In the genomic region with DNA sequence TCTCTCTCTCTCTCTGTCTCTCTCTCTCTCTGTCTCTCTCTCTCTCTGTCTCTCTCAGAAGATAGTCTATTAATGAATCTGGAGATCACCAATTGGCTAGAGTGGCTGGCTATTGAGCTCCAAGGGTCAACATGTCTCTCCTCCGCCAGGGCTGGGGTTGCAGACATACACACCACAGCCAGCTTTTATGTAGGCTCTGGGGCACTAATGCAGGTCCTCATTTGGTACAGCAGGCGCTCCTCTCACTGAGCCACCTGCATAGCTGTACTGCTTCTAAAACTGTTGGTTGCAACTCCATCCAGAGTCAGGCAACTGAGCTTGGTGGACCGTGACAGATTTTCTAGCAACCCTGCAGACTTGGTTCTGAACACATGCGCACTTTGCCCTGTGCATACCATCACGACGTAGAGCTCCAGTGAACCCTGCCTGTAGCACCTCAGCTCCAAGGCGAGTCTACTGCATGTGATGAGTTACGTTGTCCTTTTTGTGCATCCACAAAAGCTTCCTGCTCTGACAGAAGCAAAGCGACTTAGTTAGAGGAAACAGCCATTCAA, we compare ENCODE assay signal across 28 mouse cellular contexts. TPM values are rescaled to one million over a fixed set of nuclear protein-coding genes. Genes with fewer than 3 reads are reported as not detected.
DNase-seq lines count a peak whose midpoint lies in the region; ATAC-seq and TF ChIP-seq lines count a peak whose summit lies in the region.
"Had no signal": no experiment of that assay in that cellular context is flagged by ENCODE, and none has a peak within 500 bp of the region (broad histone marks: within the 10 kb centered on the region; RNA-seq: fewer than 3 reads in every experiment).

No protein-coding gene starts in this region.

- H3K27me3 ChIP-seq in kidney, embryonic 15.5 days, result no peaks in the 10 kb centered on the region
- no peaks in the 10 kb centered on the region for H3K27me3 ChIP-seq in liver, postnatal 0 days (ENCODE audit: insufficient read depth, low read length)
- H3K27me3 ChIP-seq: embryonic facial prominence, embryonic 15.5 days; forebrain, embryonic 13.5 days; hindbrain, embryonic 12.5 days; liver, embryonic 12.5 days; neural tube, embryonic 12.5 days had no signal

- DNase-seq in A20 (ENCODE audit: low read depth, low spot score), result peak; percentile 68
- DNase-seq in kidney, adult 18-20 months, result peak; percentile 58
- peak; percentile 67 to 82 for DNase-seq in kidney, postnatal 25 days
- DNase-seq in liver, postnatal 0 days, result no peak
- DNase-seq in left cerebral cortex, postnatal 36 days (ENCODE audit: low spot score in 2 of 2), result no peak
- DNase-seq: adrenal gland, adult 8-10 months; cerebellum, adult 8-10 months; cerebellum, postnatal 25 days; gastrocnemius, postnatal 14 days; heart, postnatal 36 days; left cerebral cortex, postnatal 4 days; lung, adult 18-20 months; lung, postnatal 10 days had no signal

- intact Hi-C loops in left cerebral cortex, postnatal 36 days (cut with DNase I), result no loop called here

- H3K4me2 ChIP-seq in kidney, embryonic 15.5 days, result no peak overlapping the region
- H3K4me2 ChIP-seq in liver, postnatal 0 days (ENCODE audit: low read depth, low read length), result no peak overlapping the region
- H3K4me2 ChIP-seq: embryonic facial prominence, embryonic 15.5 days; forebrain, embryonic 13.5 days; heart, embryonic 11.5 days; hindbrain, embryonic 12.5 days; liver, embryonic 12.5 days; midbrain, embryonic 11.5 days; neural tube, embryonic 12.5 days had no signal

- H3K36me3 ChIP-seq in kidney, embryonic 15.5 days, result no peaks in the 10 kb centered on the region
- H3K36me3 ChIP-seq in liver, postnatal 0 days (replicated peaks; ENCODE audit: insufficient read depth, low read length), result no peaks in the 10 kb centered on the region
- H3K36me3 ChIP-seq: embryonic facial prominence, embryonic 10.5 days; embryonic facial prominence, embryonic 15.5 days; hindbrain, embryonic 12.5 days; liver, embryonic 12.5 days; neural tube, embryonic 12.5 days had no signal

- WGBS in kidney, embryonic 15.5 days, result 58% methylated on average over 9 of the region's 9 CpGs
- 67% methylated on average over 9 of the region's 9 CpGs for WGBS in liver, postnatal 0 days (ENCODE audit: insufficient replicate concordance)

- TF ChIP-seq CTCF in liver, postnatal 0 days (IDR thresholded peaks at IDR 0.05; ENCODE audit: low read depth), result no peak

- no peak for TF ChIP-seq EP300 in liver, postnatal 0 days (IDR thresholded peaks at IDR 0.05; ENCODE audit: low read depth)

- H3K4me3 ChIP-seq in kidney, embryonic 15.5 days (replicated peaks), result no peak overlapping the region
- H3K4me3 ChIP-seq in liver, postnatal 0 days (ENCODE audit: low read depth, low read length), result no peak overlapping the region
- H3K4me3 ChIP-seq: embryonic facial prominence, embryonic 10.5 days; embryonic facial prominence, embryonic 15.5 days; forebrain, embryonic 13.5 days; hindbrain, embryonic 12.5 days; liver, embryonic 12.5 days; myocyte; neural tube, embryonic 12.5 days had no signal

- peaks cover 28% of the 10 kb centered on the region for H3K4me1 ChIP-seq in kidney, embryonic 15.5 days
- no peaks in the 10 kb centered on the region for H3K4me1 ChIP-seq in liver, postnatal 0 days (ENCODE audit: insufficient read depth)
- H3K4me1 ChIP-seq: forebrain, embryonic 13.5 days; liver, embryonic 12.5 days; neural tube, embryonic 12.5 days had no signal

- peak; percentile 83 for ATAC-seq in kidney, embryonic 15.5 days (replicated peaks; ENCODE audit: low FRiP score)
- ATAC-seq in erythroblast, adult 5-6 weeks (replicated peaks; ENCODE audit: low FRiP score, poor library complexity, severe bottlenecking), result no peak
- no peak for ATAC-seq in liver, postnatal 0 days
- ATAC-seq: forebrain, embryonic 13.5 days; intestine, postnatal 0 days; liver, embryonic 12.5 days had no signal

- H3K9ac ChIP-seq in kidney, embryonic 15.5 days, result no peak overlapping the region
- H3K9ac ChIP-seq in liver, postnatal 0 days (replicated peaks), result no peak overlapping the region
- H3K9ac ChIP-seq: embryonic facial prominence, embryonic 15.5 days; forebrain, embryonic 13.5 days; hindbrain, embryonic 12.5 days; liver, embryonic 12.5 days; neural tube, embryonic 12.5 days had no signal

- H3K27ac ChIP-seq in kidney, embryonic 15.5 days, result no peak overlapping the region
- no peak overlapping the region for H3K27ac ChIP-seq in liver, postnatal 0 days (ENCODE audit: low read depth)
- H3K27ac ChIP-seq: embryonic facial prominence, embryonic 10.5 days; embryonic facial prominence, embryonic 15.5 days; forebrain, embryonic 13.5 days; hindbrain, embryonic 12.5 days; liver, embryonic 12.5 days; neural tube, embryonic 12.5 days had no signal

- no peaks in the 10 kb centered on the region for H3K9me3 ChIP-seq in kidney, embryonic 15.5 days (replicated peaks)
- H3K9me3 ChIP-seq in liver, postnatal 0 days (ENCODE audit: low read length), result no peaks in the 10 kb centered on the region
- H3K9me3 ChIP-seq: embryonic facial prominence, embryonic 10.5 days; embryonic facial prominence, embryonic 15.5 days; forebrain, embryonic 13.5 days; hindbrain, embryonic 12.5 days; liver, embryonic 12.5 days; neural tube, embryonic 12.5 days had no signal

RNA-seq across cellular contexts. Expression of a gene that starts 9.6 kb away (rescaled TPM):
- polyA plus RNA-seq in kidney, embryonic 15.5 days (2015; fragmentation: Nextera tagmentation; extraction: Ambion mirVana), result 0.80 and 0.92 TPM in 2 replicates
- not detected in 2 replicates for total RNA-seq in erythroblast, adult 5-6 weeks (2015; ENCODE audit: low replicate concordance)
- not detected in 2 replicates for total RNA-seq in erythroblast, adult 5-6 weeks (2017; ENCODE audit: low replicate concordance)
- not detected in 2 replicates for polyA plus RNA-seq in liver, postnatal 0 days (2015; fragmentation: Nextera tagmentation; extraction: Ambion mirVana)
- total RNA-seq in left cerebral cortex, postnatal 36 days (2021), result under 1 TPM; 0.11 to 0.12 TPM
- total RNA-seq: heart, postnatal 36 days; layer of hippocampus, adult 8-10 months; layer of hippocampus, postnatal 25 days; left cerebral cortex, postnatal 4 days; midbrain, postnatal 0 days had no signal
- polyA plus RNA-seq: embryonic facial prominence, embryonic 10.5 days; forebrain, embryonic 13.5 days; liver, embryonic 12.5 days; midbrain, embryonic 11.5 days; midbrain, postnatal 0 days had no signal

Comparison
In these comparisons a context has a peak if more than half of its experiments do, and no peak if none do; other contexts are left out.
1. DNase-seq: peak in A20 (single experiment), kidney, adult 18-20 months (single experiment) and kidney, postnatal 25 days (2 of 2); none in liver, postnatal 0 days (single experiment) and left cerebral cortex, postnatal 36 days (0 of 2).